Mouse (Mus musculus) hematopoietic stem cell, adult 5-6 weeks (primary cell): ENCODE measurements around the gene Ccdc153. TPM values are rescaled to one million over a fixed set of nuclear protein-coding genes. Genes with fewer than 3 reads are reported as not detected.

Source experiments
- ATAC-seq, 2 experiments: fragments of 125-278 bp in 1 of 2; replicated peaks in 1 of 2; 2 replicates each; pipeline ENCODE4 v1.8.0; 2016 to 2017; ENCODE audit warnings: inconsistent platforms in 2 of 2, mild to moderate bottlenecking in 2 of 2, moderate number of reproducible peaks in 2 of 2, low read depth in 1 of 2, moderate TSS enrichment in 1 of 2; ENCODE audit not compliant: low FRiP score in 2 of 2, poor library complexity in 2 of 2, severe bottlenecking in 2 of 2, insufficient read depth in 1 of 2, low TSS enrichment in 1 of 2
- total RNA-seq: library from RNA; stranded (forward); fragments of 172-1452, 232-1000 nt; gene quantifications from 2 replicates; pipeline ENCODE4 v1.2.3, GENCODE M21; 2017

The Ccdc153 gene
- total RNA-seq, result not detected in 2 replicates

- no peak for ATAC-seq
Observed at GRCm38 (mm10) chr9:44240399-44240798, at the start of gene Ccdc153. TSS of gene Ccdc153 (plus strand) at chr9:44240676.

GRCm38 (mm10) chr9:44191166-44191565 lies 49.3 kb upstream of the Ccdc153 start:
- no peak; a peak in 1 of 4 replicates for ATAC-seq

GRCm38 (mm10) chr9:44192312-44192711 lies 48.2 kb upstream of the Ccdc153 start:
- no peak for ATAC-seq

- no peak for ATAC-seq
Observed at GRCm38 (mm10) chr9:44192794-44193193, 47.7 kb upstream of the Ccdc153 start.

GRCm38 (mm10) chr9:44194000-44194399 lies 46.5 kb upstream of the Ccdc153 start:
- no peak for ATAC-seq

GRCm38 (mm10) chr9:44196354-44196753 lies 44.1 kb upstream of the Ccdc153 start:
- ATAC-seq, result no peak

GRCm38 (mm10) chr9:44199166-44199565 lies 41.3 kb upstream of the Ccdc153 start:
- no peak for ATAC-seq

- ATAC-seq, result no peak
Observed at GRCm38 (mm10) chr9:44199580-44199979, 40.9 kb upstream of the Ccdc153 start.

GRCm38 (mm10) chr9:44200458-44200857 lies 40.0 kb upstream of the Ccdc153 start:
- ATAC-seq, result no peak

GRCm38 (mm10) chr9:44207840-44208239 lies 32.6 kb upstream of the Ccdc153 start:
- ATAC-seq, result no peak

- no peak for ATAC-seq
Observed at GRCm38 (mm10) chr9:44209416-44209815, 31.1 kb upstream of the Ccdc153 start.

GRCm38 (mm10) chr9:44212406-44212805 lies 28.1 kb upstream of the Ccdc153 start:
- no peak for ATAC-seq

- peak; percentile 49 to 77 for ATAC-seq
Observed at GRCm38 (mm10) chr9:44213538-44213937, 26.9 kb upstream of the Ccdc153 start.

GRCm38 (mm10) chr9:44225993-44226392 lies 14.5 kb upstream of the Ccdc153 start:
- no peak for ATAC-seq

GRCm38 (mm10) chr9:44231609-44232008 lies 8.9 kb upstream of the Ccdc153 start:
- ATAC-seq, result no peak

GRCm38 (mm10) chr9:44233021-44233801 lies 7.3 kb upstream of the Ccdc153 start:
- no peak; a peak in 1 of 4 replicates for ATAC-seq

- peak; percentile 75 to 91 for ATAC-seq
Observed at GRCm38 (mm10) chr9:44233802-44234478, 6.5 kb upstream of the Ccdc153 start, which contains the start of gene Cbl. TSS of gene Cbl (minus strand) at chr9:44234049.
